Mouse (Mus musculus): ENCODE measurements at regions not wholly inside any gene's neighbourhood (a gene's known extent, or its start where the extent isn't known, plus 50 kb on each side); places are given as distances from the start of the nearest gene placed in this dataset.
A peak's percentile ranks its signal among the peaks of the same experiment; 100 is the strongest.

GRCm38 (mm10) chr1:82132536-82132935 is 100.4 kb upstream of the Gm9747 start:
- no peak overlapping the region for H3K27ac ChIP-seq (ENCODE audit: low read length)
- no peak for ATAC-seq (ENCODE audit: insufficient read depth, low FRiP score)
- no peaks in the 10 kb centered on the region for H3K27me3 ChIP-seq (ENCODE audit: control insufficient read depth, insufficient read depth, low read length)
- no peak overlapping the region for H3K4me2 ChIP-seq (ENCODE audit: low read depth, low read length)
- WGBS: 65% methylated on average over 6 of the region's 6 CpGs
- H3K4me1 ChIP-seq (ENCODE audit: control insufficient read depth, insufficient read depth, low read length): 0 out of 2 replicates have a peak, but pooled peaks cover 4% of the 10 kb centered on the region
- no peak overlapping the region for H3K9ac ChIP-seq (ENCODE audit: low read length)
- no peaks in the 10 kb centered on the region for H3K36me3 ChIP-seq (ENCODE audit: control insufficient read depth, insufficient read depth, low read length)
- no peaks in the 10 kb centered on the region for H3K9me3 ChIP-seq (replicated peaks; ENCODE audit: control insufficient read depth, low read length)
- no peak overlapping the region for H3K4me3 ChIP-seq (replicated peaks; ENCODE audit: low read length)

DNA sequence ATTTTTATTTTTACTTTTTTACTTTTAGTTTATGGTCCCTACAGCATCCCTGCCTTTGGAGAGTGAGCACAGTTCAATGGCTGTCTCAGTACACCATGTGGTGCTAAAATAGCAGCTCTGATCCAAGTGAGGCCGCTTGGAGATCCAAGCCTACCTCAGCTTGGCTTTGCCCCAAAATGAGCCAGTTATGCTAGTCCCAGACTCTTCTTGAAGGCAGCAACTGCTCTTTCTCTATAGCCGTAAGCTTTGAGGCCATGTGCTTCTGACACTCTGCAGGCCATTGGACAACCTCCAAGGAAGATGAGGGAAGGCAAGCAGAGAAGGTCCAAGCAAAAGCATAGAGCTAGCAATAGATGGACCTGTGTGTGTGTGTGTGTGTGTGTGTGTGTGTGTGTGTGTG is 98.0 kb upstream of the Gm9747 start:
- no peaks in the 10 kb centered on the region for H3K36me3 ChIP-seq (ENCODE audit: control insufficient read depth, insufficient read depth, low read length)
- H3K4me3 ChIP-seq (replicated peaks; ENCODE audit: low read length): no peak overlapping the region
- 0 out of 2 replicates have a peak, but pooled peaks cover under 1% of the 10 kb centered on the region for H3K4me1 ChIP-seq (ENCODE audit: control insufficient read depth, insufficient read depth, low read length)
- peak; percentile 51; the same call in 1 of the 2 replicates for ATAC-seq (ENCODE audit: insufficient read depth, low FRiP score)
- 0 out of 2 replicates have a peak overlapping the region, but pooled peaks have one; percentile 6 for H3K27ac ChIP-seq (ENCODE audit: low read length)
- H3K9ac ChIP-seq (ENCODE audit: low read length): no peak overlapping the region
- no peaks in the 10 kb centered on the region for H3K27me3 ChIP-seq (ENCODE audit: control insufficient read depth, insufficient read depth, low read length)
- H3K9me3 ChIP-seq (replicated peaks; ENCODE audit: control insufficient read depth, low read length): no peaks in the 10 kb centered on the region
- 62% methylated on average over 2 of the region's 2 CpGs for WGBS
- H3K4me2 ChIP-seq (ENCODE audit: low read depth, low read length): no peak overlapping the region

DNA sequence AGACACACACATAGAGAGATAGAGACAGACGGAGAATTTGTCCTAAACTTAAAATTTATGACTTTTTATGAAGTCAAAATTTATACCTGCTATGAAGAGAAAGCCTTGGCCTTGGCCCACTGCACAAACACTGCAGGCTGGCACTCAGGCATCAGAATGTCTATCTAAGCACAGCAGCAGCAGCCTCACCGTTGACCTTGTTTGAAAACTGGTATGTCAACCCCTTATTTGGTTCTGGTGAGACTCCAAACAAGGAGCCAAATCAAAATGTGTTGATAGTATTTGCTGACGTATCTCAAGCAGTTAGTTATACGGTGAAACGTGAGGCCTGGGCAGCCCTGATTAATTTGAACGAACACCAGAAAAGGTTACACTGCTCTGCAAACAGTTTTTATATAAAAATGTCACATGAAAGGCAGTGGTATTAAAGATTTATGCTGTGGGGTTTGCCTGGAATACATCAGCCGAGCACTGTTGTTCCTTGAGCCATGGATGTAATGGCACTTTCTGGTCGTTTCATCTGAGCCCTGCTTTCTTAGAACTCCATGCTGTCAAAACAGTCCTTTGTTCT is 97.1 kb upstream of the Gm9747 start:
- Histone ChIP-seq H3K9ac (ENCODE audit: low read length) (no peak overlapping the region), H3K4me3 (replicated peaks; ENCODE audit: low read length) (no peak overlapping the region), H3K9me3 (replicated peaks; ENCODE audit: control insufficient read depth, low read length) (no peaks in the 10 kb centered on the region), H3K4me2 (ENCODE audit: low read depth, low read length) (no peak overlapping the region), H3K27me3 (ENCODE audit: control insufficient read depth, insufficient read depth, low read length) (no peaks in the 10 kb centered on the region), H3K36me3 (ENCODE audit: control insufficient read depth, insufficient read depth, low read length) (no peaks in the 10 kb centered on the region), H3K27ac (ENCODE audit: low read length) (no peak overlapping the region), H3K4me1 (ENCODE audit: control insufficient read depth, insufficient read depth, low read length) (no peaks in the 10 kb centered on the region)
- ATAC-seq (ENCODE audit: insufficient read depth, low FRiP score): peak; percentile 79
- 33% methylated on average over 8 of the region's 8 CpGs for WGBS

GRCm38 (mm10) chr1:82145256-82145655 is 87.7 kb upstream of the Gm9747 start:
- H3K4me3 ChIP-seq (replicated peaks; ENCODE audit: low read length): no peak overlapping the region
- no peak overlapping the region for H3K27ac ChIP-seq (ENCODE audit: low read length)
- no peak overlapping the region for H3K4me2 ChIP-seq (ENCODE audit: low read depth, low read length)
- no peaks in the 10 kb centered on the region for H3K27me3 ChIP-seq (ENCODE audit: control insufficient read depth, insufficient read depth, low read length)
- no peaks in the 10 kb centered on the region for H3K4me1 ChIP-seq (ENCODE audit: control insufficient read depth, insufficient read depth, low read length)
- H3K9me3 ChIP-seq (replicated peaks; ENCODE audit: control insufficient read depth, low read length): no peaks in the 10 kb centered on the region
- no peak for ATAC-seq (ENCODE audit: insufficient read depth, low FRiP score)
- WGBS: 89% methylated on average over 2 of the region's 2 CpGs
- no peak overlapping the region for H3K9ac ChIP-seq (ENCODE audit: low read length)
- no peaks in the 10 kb centered on the region for H3K36me3 ChIP-seq (ENCODE audit: control insufficient read depth, insufficient read depth, low read length)

GRCm38 (mm10) chr1:82150219-82151128 is 82.4 kb upstream of the Gm9747 start:
- H3K4me3 ChIP-seq (replicated peaks; ENCODE audit: low read length): no peak overlapping the region
- WGBS: 41% methylated on average over 13 of the region's 13 CpGs
- peak; percentile 95 for ATAC-seq (ENCODE audit: insufficient read depth, low FRiP score)
- H3K36me3 ChIP-seq (ENCODE audit: control insufficient read depth, insufficient read depth, low read length): no peaks in the 10 kb centered on the region
- H3K9ac ChIP-seq (ENCODE audit: low read length): no peak overlapping the region
- 0 out of 2 replicates have a peak, but pooled peaks cover 3% of the 10 kb centered on the region for H3K4me1 ChIP-seq (ENCODE audit: control insufficient read depth, insufficient read depth, low read length)
- H3K27me3 ChIP-seq (ENCODE audit: control insufficient read depth, insufficient read depth, low read length): no peaks in the 10 kb centered on the region
- H3K9me3 ChIP-seq (replicated peaks; ENCODE audit: control insufficient read depth, low read length): no peaks in the 10 kb centered on the region
- H3K27ac ChIP-seq (ENCODE audit: low read length): peak overlapping the region; percentile 65
- no peak overlapping the region for H3K4me2 ChIP-seq (ENCODE audit: low read depth, low read length)

GRCm38 (mm10) chr1:82155961-82156360 is 77.0 kb upstream of the Gm9747 start:
- Histone ChIP-seq H3K9ac (ENCODE audit: low read length) (no peak overlapping the region), H3K9me3 (replicated peaks; ENCODE audit: control insufficient read depth, low read length) (no peaks in the 10 kb centered on the region), H3K4me3 (replicated peaks; ENCODE audit: low read length) (no peak overlapping the region), H3K4me1 (ENCODE audit: control insufficient read depth, insufficient read depth, low read length) (0 out of 2 replicates have a peak, but pooled peaks cover 3% of the 10 kb centered on the region), H3K36me3 (ENCODE audit: control insufficient read depth, insufficient read depth, low read length) (no peaks in the 10 kb centered on the region), H3K27ac (ENCODE audit: low read length) (no peak overlapping the region), H3K4me2 (ENCODE audit: low read depth, low read length) (no peak overlapping the region), H3K27me3 (ENCODE audit: control insufficient read depth, insufficient read depth, low read length) (no peaks in the 10 kb centered on the region)
- ATAC-seq (ENCODE audit: insufficient read depth, low FRiP score): no peak

DNA sequence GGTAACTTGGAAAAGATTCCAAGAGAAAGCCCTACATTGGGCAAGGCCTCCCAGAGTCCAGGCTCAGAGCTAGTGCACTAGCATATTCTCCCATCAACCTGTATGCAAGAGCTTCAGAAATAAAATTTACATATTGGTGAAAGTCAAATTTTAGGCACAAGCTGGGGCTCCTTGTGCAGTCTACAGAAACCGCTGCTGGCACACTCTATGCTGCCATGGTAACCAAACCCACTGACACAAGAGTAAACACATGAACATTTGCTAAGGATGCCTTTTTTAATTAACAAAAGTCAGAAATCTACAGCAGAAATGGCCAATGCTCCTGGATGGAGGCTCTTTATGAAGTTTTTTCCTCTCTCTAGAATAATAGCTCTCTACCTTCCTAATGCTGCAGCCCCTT is 75.9 kb upstream of the Gm9747 start:
- no peak overlapping the region for H3K4me3 ChIP-seq (replicated peaks; ENCODE audit: low read length)
- ATAC-seq (ENCODE audit: insufficient read depth, low FRiP score): no peak
- H3K27me3 ChIP-seq (ENCODE audit: control insufficient read depth, insufficient read depth, low read length): no peaks in the 10 kb centered on the region
- 71% methylated on average over 1 of the region's 1 CpGs for WGBS
- no peak overlapping the region for H3K4me2 ChIP-seq (ENCODE audit: low read depth, low read length)
- H3K9ac ChIP-seq (ENCODE audit: low read length): no peak overlapping the region
- H3K36me3 ChIP-seq (ENCODE audit: control insufficient read depth, insufficient read depth, low read length): no peaks in the 10 kb centered on the region
- no peaks in the 10 kb centered on the region for H3K9me3 ChIP-seq (replicated peaks; ENCODE audit: control insufficient read depth, low read length)
- no peaks in the 10 kb centered on the region for H3K4me1 ChIP-seq (ENCODE audit: control insufficient read depth, insufficient read depth, low read length)
- no peak overlapping the region for H3K27ac ChIP-seq (ENCODE audit: low read length)

DNA sequence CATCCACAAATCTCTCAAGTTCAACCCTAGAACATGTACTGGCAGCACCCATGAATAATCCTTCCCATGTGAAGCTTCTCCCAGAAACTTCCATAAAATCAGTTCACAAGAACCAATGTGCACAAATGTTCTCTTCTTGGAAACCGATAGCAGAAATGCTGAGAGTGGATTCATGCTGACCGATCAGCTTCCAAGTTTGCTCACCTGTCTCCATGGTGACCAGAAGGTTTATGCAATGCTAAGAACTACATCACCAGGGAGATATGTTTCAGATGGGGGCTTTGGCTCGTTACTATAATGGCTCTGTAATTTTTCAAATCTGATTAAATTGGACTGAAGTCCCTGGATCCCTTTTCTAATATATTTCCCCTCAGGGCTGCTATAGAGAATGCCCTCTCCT is 74.4 kb upstream of the Gm9747 start:
- no peaks in the 10 kb centered on the region for H3K27me3 ChIP-seq (ENCODE audit: control insufficient read depth, insufficient read depth, low read length)
- H3K4me1 ChIP-seq (ENCODE audit: control insufficient read depth, insufficient read depth, low read length): no peaks in the 10 kb centered on the region
- no peak overlapping the region for H3K27ac ChIP-seq (ENCODE audit: low read length)
- no peak overlapping the region for H3K4me2 ChIP-seq (ENCODE audit: low read depth, low read length)
- H3K9me3 ChIP-seq (replicated peaks; ENCODE audit: control insufficient read depth, low read length): no peaks in the 10 kb centered on the region
- no peak overlapping the region for H3K9ac ChIP-seq (ENCODE audit: low read length)
- ATAC-seq (ENCODE audit: insufficient read depth, low FRiP score): no peak
- WGBS: 33% methylated on average over 3 of the region's 3 CpGs
- H3K36me3 ChIP-seq (ENCODE audit: control insufficient read depth, insufficient read depth, low read length): no peaks in the 10 kb centered on the region
- H3K4me3 ChIP-seq (replicated peaks; ENCODE audit: low read length): no peak overlapping the region

GRCm38 (mm10) chr1:82159201-82159600 is 73.7 kb upstream of the Gm9747 start:
- 85% methylated on average over 3 of the region's 3 CpGs for WGBS
- ATAC-seq (ENCODE audit: insufficient read depth, low FRiP score): no peak
- no peak overlapping the region for H3K27ac ChIP-seq (ENCODE audit: low read length)

More at GRCm38 (mm10) chr1:82159201-82159600, 73.7 kb upstream of the Gm9747 start:
- Histone ChIP-seq H3K9ac (ENCODE audit: low read length) (no peak overlapping the region), H3K4me3 (replicated peaks; ENCODE audit: low read length) (no peak overlapping the region), H3K36me3 (ENCODE audit: control insufficient read depth, insufficient read depth, low read length) (no peaks in the 10 kb centered on the region), H3K4me1 (ENCODE audit: control insufficient read depth, insufficient read depth, low read length) (no peaks in the 10 kb centered on the region), H3K4me2 (ENCODE audit: low read depth, low read length) (no peak overlapping the region), H3K9me3 (replicated peaks; ENCODE audit: control insufficient read depth, low read length) (no peaks in the 10 kb centered on the region), H3K27me3 (ENCODE audit: control insufficient read depth, insufficient read depth, low read length) (no peaks in the 10 kb centered on the region)

Data from stomach, embryonic 16.5 days (tissue).